Mouse (Mus musculus) MEL (cell line): Measurements from ENCODE around the gene Gm4491. TPM values are rescaled to one million over a fixed set of nuclear protein-coding genes. Genes with fewer than 3 reads are reported as not detected.
A peak's percentile ranks its signal among the peaks of the same experiment; 100 is the strongest.
"Not testable (repeated sequence)": the region's sequence is repeated elsewhere in the genome, so short reads cannot be mapped to it uniquely, and the experiment has no call there.

Source experiments
- DNase-seq: peaks from one replicate; pipeline ENCODE4 v3.0.0; 2011; ENCODE audit warnings: low read depth, low spot score
- H3K27ac ChIP-seq: 2 replicates; pipeline ENCODE4 v1.5.1; 2012; ENCODE audit warnings: low read depth, mild to moderate bottlenecking, control low read depth, low read length, moderate library complexity; ENCODE audit not compliant: control insufficient read depth
- H3K27me3 ChIP-seq, 2 experiments: fragments of 150-350 bp in 1 of 2; sonication (generic) in 1 of 2; 2 replicates each; pipeline ENCODE4 v1.6.1; 2012; ENCODE audit warnings: low read length in 2 of 2, mild to moderate bottlenecking in 2 of 2, improper control_type of control experiment in 1 of 2, moderate library complexity in 1 of 2; ENCODE audit not compliant: insufficient read depth in 2 of 2, control insufficient read depth in 1 of 2
- H3K36me3 ChIP-seq, 2 experiments: 2 replicates each; pipeline ENCODE4 v1.6.1; 2012 to 2014; ENCODE audit warnings: low read length in 2 of 2, improper control_type of control experiment in 1 of 2, inconsistent platforms in 1 of 2, mild to moderate bottlenecking in 1 of 2; ENCODE audit not compliant: insufficient read depth in 2 of 2, control insufficient read depth in 1 of 2
- H3K4me1 ChIP-seq, 2 experiments: fragments of 150-350 bp in 1 of 2; sonication (generic) in 1 of 2; 2 replicates each; pipeline ENCODE4 v1.6.1; 2012; ENCODE audit warnings: low read length in 2 of 2, improper control_type of control experiment in 1 of 2, mild to moderate bottlenecking in 1 of 2; ENCODE audit not compliant: insufficient read depth in 2 of 2, control insufficient read depth in 1 of 2
- H3K4me3 ChIP-seq, 2 experiments: fragments of 150-350 bp in 1 of 2; sonication (generic) in 1 of 2; 2 replicates each; pipeline ENCODE4 v1.5.1; 2012; ENCODE audit warnings: low read depth in 2 of 2, low read length in 2 of 2, mild to moderate bottlenecking in 2 of 2, moderate library complexity in 2 of 2, control low read depth in 1 of 2, improper control_type of control experiment in 1 of 2; ENCODE audit not compliant: control insufficient read depth in 1 of 2, insufficient read depth in 1 of 2
- H3K79me2 ChIP-seq: 2 replicates; pipeline ENCODE4 v1.6.1; 2012; ENCODE audit warnings: mild to moderate bottlenecking, low read length, moderate library complexity; ENCODE audit not compliant: control insufficient read depth, poor library complexity, insufficient read depth
- H3K9ac ChIP-seq: 2 replicates; pipeline ENCODE4 v1.6.1; 2012; ENCODE audit warnings: low read depth, mild to moderate bottlenecking, control low read depth, low read length, moderate library complexity; ENCODE audit not compliant: control insufficient read depth, poor library complexity, severe bottlenecking
- H3K9me3 ChIP-seq: fragments of 150-350 bp; sonication (generic); replicated peaks from 2 replicates; pipeline ENCODE4 v1.6.1; 2012; ENCODE audit warnings: mild to moderate bottlenecking, low read length, improper control_type of control experiment, moderate library complexity; ENCODE audit not compliant: insufficient read depth
- BHLHE40 ChIP-seq: IDR thresholded peaks from 2 replicates; pipeline ENCODE4 v1.6.1; 2012; ENCODE audit warnings: low read depth, mild to moderate bottlenecking, inconsistent platforms, low read length, improper control_type of control experiment, borderline replicate concordance
- CTCF ChIP-seq, 3 experiments: IDR thresholded peaks in 2 of 3; conservative IDR thresholded peaks in 1 of 3; 2 replicates each; pipeline ENCODE4 v1.5.1; 2011 to 2012; ENCODE audit warnings: low read length in 3 of 3, low read depth in 2 of 3, mild to moderate bottlenecking in 2 of 3, improper control_type of control experiment in 1 of 3, inconsistent platforms in 1 of 3, mixed read lengths in 1 of 3, moderate library complexity in 1 of 3; ENCODE audit not compliant: control insufficient read depth in 1 of 3, insufficient read depth in 1 of 3, poor library complexity in 1 of 3, severe bottlenecking in 1 of 3
- MEF2A ChIP-seq: IDR thresholded peaks from 2 replicates; pipeline ENCODE4 v1.6.1; 2014; ENCODE audit warnings: low read depth, mild to moderate bottlenecking, inconsistent platforms, low read length, improper control_type of control experiment; ENCODE audit not compliant: poor library complexity, insufficient replicate concordance, severe bottlenecking; ENCODE audit errors: extremely low read depth
- RAD21 ChIP-seq: IDR thresholded peaks from 2 replicates; pipeline ENCODE4 v1.6.1; 2011; ENCODE audit warnings: mild to moderate bottlenecking, low read depth, low read length, improper control_type of control experiment
- SMC3 ChIP-seq: IDR thresholded peaks from 2 replicates; pipeline ENCODE4 v1.6.1; 2011; ENCODE audit warnings: low read depth, low read length, improper control_type of control experiment
- USF2 ChIP-seq, 2 experiments: IDR thresholded peaks; 2 replicates each; pipeline ENCODE4 v1.6.1; 2011 to 2012; ENCODE audit warnings: improper control_type of control experiment in 2 of 2, low read length in 2 of 2, borderline replicate concordance in 1 of 2, inconsistent platforms in 1 of 2, low read depth in 1 of 2, mild to moderate bottlenecking in 1 of 2; ENCODE audit not compliant: insufficient read depth in 1 of 2
- ZC3H11A ChIP-seq: IDR thresholded peaks from 2 replicates; pipeline ENCODE4 v1.6.1; 2012; ENCODE audit warnings: low read depth, mild to moderate bottlenecking, inconsistent platforms, low read length, improper control_type of control experiment
- polyA plus RNA-seq, 2 experiments: library from polyadenylated mRNA; stranded (reverse) in 1 of 2; unstranded in 1 of 2; fragments of >175 nt in 1 of 2; fragments of >200 nt in 1 of 2; gene quantifications; 2 replicates each; pipeline versions ENCODE4 v1.2.1 to v1.2.4; 2012; ENCODE audit warnings: low replicate concordance in 2 of 2, low read depth in 1 of 2; ENCODE audit not compliant: insufficient read length in 2 of 2, insufficient read depth in 1 of 2, missing spikeins in 1 of 2
- total RNA-seq: library from RNA; depleted of rRNA; stranded (reverse); fragments of 300-350 nt; gene quantifications from 2 replicates; pipeline ENCODE4 v1.2.3, GENCODE M21; 2012; rRNA removed

Gene Gm4491
- total and polyA plus RNA-seq, 3 experiments, result not detected

DNA sequence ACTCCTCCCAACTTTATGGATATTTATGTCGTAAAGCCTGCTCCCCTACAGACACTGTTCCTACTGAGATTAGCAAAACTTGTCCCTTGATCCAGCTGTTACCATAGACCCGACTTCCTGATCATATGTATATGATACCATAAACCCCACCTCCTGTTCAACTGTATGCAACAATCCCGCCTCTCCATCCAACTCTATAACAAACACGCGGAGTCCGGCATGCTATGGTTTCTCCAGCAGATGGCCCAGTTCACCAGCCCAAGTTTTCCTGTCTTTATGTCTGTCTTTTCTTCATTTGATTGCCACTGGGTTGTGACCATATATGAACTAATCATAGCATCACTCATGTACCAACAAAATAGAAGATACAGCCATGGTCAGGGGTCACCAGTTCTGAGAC lies 40.1 kb downstream of the Gm4491 start:
- Histone ChIP-seq H3K4me3 (no peak overlapping the region), H3K4me1 (no peaks in the 10 kb centered on the region), H3K9ac (no peak overlapping the region), H3K36me3 (no peaks in the 10 kb centered on the region), H3K79me2 (no peaks in the 10 kb centered on the region), H3K27ac (no peak overlapping the region), H3K9me3 (no peaks in the 10 kb centered on the region), H3K27me3 (0 out of 4 replicates have a peak, but pooled peaks cover 0 to 1% of the 10 kb centered on the region in 2 experiments)
- no peak for DNase-seq
- no peak for TF ChIP-seq SMC3
- no peak for TF ChIP-seq MEF2A
- TF ChIP-seq BHLHE40, result no peak
- peak in 2 of 3 experiments; percentile 4 to 5; a peak in 2 of 6 replicates for TF ChIP-seq CTCF (IDR thresholded peaks at IDR 0.05 in 2 of 3, conservative IDR thresholded peaks at IDR 0.05 in 1 of 3; ENCODE audit: control insufficient read depth in 1 of 3, insufficient read depth in 1 of 3, low read depth in 2 of 3, low read length in 3 of 3, poor library complexity in 1 of 3, severe bottlenecking in 1 of 3)
- TF ChIP-seq RAD21, result peak; percentile 8

DNA sequence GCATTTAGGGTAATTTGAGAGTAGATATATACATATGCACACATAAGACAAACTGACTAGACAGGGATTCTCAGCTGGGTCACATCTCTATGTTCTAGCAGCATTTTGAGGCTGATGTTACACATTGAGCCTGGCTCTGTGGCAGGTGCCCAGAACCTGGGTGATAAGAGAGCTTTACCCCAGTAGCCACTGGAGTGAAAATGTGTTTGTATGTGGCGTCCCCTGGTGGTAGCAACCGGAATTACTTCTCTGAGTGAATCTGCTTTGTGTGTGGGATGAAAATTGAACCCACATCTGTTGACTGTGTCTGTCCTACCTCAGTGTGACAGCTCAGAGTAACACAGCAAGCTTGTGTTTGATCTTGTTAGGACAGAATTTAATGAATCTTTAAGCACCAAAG lies 45.8 kb downstream of the Gm4491 start:
- not testable (repeated sequence) for H3K27me3 ChIP-seq, H3K4me3 ChIP-seq, H3K36me3 ChIP-seq, H3K9ac ChIP-seq, H3K27ac ChIP-seq, H3K79me2 ChIP-seq, H3K9me3 ChIP-seq, H3K4me1 ChIP-seq
- peak; percentile 68 for DNase-seq
- TF ChIP-seq ZC3H11A (peak; percentile 31), SMC3 (peak; percentile 65), CTCF (IDR thresholded peaks at IDR 0.05 in 2 of 3, conservative IDR thresholded peaks at IDR 0.05 in 1 of 3; ENCODE audit: control insufficient read depth in 1 of 3, insufficient read depth in 1 of 3, low read depth in 2 of 3, low read length in 3 of 3, poor library complexity in 1 of 3, severe bottlenecking in 1 of 3) (peak; percentile 58 to 95 (median 68)), RAD21 (peak; percentile 67)

DNA sequence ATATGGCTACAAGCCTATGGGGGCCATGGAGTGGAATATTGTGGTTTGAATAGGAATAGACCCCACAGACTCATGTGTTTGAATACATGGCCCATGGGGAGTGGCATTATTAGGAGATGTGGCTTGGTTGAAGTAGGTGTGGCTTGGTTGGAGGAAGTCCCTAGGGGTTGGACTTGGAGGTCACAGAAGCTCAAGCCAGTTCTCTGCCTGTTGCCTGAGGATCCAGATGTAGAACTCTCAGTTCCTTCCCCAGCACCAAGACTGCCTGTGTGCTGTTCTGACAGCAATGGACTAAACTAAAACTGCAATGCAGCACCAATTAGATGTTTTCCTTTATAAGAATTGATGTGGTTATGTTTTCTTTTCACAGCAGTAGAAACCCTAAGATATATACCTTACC lies 49.6 kb downstream of the Gm4491 start:
- H3K36me3 ChIP-seq, result no peaks in the 10 kb centered on the region
- no peak overlapping the region for H3K4me3 ChIP-seq
- no peaks in the 10 kb centered on the region; a peak in 2 of 4 replicates for H3K27me3 ChIP-seq
- no peak overlapping the region for H3K9ac ChIP-seq
- no peak overlapping the region for H3K27ac ChIP-seq
- no peak for DNase-seq
- no peaks in the 10 kb centered on the region for H3K4me1 ChIP-seq
- H3K79me2 ChIP-seq, result no peaks in the 10 kb centered on the region
- H3K9me3 ChIP-seq, result no peaks in the 10 kb centered on the region
- TF ChIP-seq USF2 (IDR thresholded peaks at IDR 0.05; ENCODE audit: borderline replicate concordance in 1 of 2, insufficient read depth in 1 of 2, low read depth in 1 of 2, low read length in 2 of 2) (no peak), MEF2A (no peak)
- TF ChIP-seq, all 39 proteins: peak for 0

Other genes with a start within 250 kb of the Gm4491 start
- gene Zmym2, start 229.2 kb downstream of the Gm4491 start, total RNA-seq, result 9.8 and 12.2 TPM in 2 replicates
- 100 to 1,000 TPM in 1 of 2 experiments, 10 to 100 TPM in 1; 27.7 to 407 TPM for gene Zmym2, start 229.2 kb downstream of the Gm4491 start, polyA plus RNA-seq
- gene Gja3, start 57.8 kb downstream of the Gm4491 start, total RNA-seq, result not detected in 2 replicates
- gene Gja3, start 57.8 kb downstream of the Gm4491 start, polyA plus RNA-seq, result not detected
- gene Gjb2, start 11.2 kb downstream of the Gm4491 start, total RNA-seq, result not detected in 2 replicates
- gene Gjb2, start 11.2 kb downstream of the Gm4491 start, polyA plus RNA-seq, result not detected
- not detected in 2 replicates for gene Gjb6, start 17.7 kb upstream of the Gm4491 start, total RNA-seq
- not detected for gene Gjb6, start 17.7 kb upstream of the Gm4491 start, polyA plus RNA-seq